Mouse (Mus musculus) erythroid progenitor cell, adult 5-6 weeks (primary cell): ENCODE measurements around the gene Ero1lb. TPM values are rescaled to one million over a fixed set of nuclear protein-coding genes. Genes with fewer than 3 reads are reported as not detected.

ENCODE experiments used
- ATAC-seq: replicated peaks from 2 replicates; pipeline ENCODE4 v1.8.0; 2016; ENCODE audit warnings: moderate number of reproducible peaks, mild to moderate bottlenecking, moderate TSS enrichment, inconsistent platforms; ENCODE audit not compliant: poor library complexity, low FRiP score, severe bottlenecking
- total RNA-seq, 2 experiments: library from RNA; stranded (forward) in 1 of 2; stranded (reverse) in 1 of 2; fragments of 150-400 nt in 1 of 2; fragments of 186-747, 209-891 nt in 1 of 2; gene quantifications; 2 replicates each; pipeline versions ENCODE4 v1.2.3 to v1.2.4; 2015 to 2017; ENCODE audit warnings: low replicate concordance in 2 of 2

Gene Ero1lb
- total RNA-seq (2015; ENCODE audit: low replicate concordance) (4.2 and 4.3 TPM in 2 replicates), total RNA-seq (2017; ENCODE audit: low replicate concordance) (1.5 and 2.1 TPM in 2 replicates)

DNA sequence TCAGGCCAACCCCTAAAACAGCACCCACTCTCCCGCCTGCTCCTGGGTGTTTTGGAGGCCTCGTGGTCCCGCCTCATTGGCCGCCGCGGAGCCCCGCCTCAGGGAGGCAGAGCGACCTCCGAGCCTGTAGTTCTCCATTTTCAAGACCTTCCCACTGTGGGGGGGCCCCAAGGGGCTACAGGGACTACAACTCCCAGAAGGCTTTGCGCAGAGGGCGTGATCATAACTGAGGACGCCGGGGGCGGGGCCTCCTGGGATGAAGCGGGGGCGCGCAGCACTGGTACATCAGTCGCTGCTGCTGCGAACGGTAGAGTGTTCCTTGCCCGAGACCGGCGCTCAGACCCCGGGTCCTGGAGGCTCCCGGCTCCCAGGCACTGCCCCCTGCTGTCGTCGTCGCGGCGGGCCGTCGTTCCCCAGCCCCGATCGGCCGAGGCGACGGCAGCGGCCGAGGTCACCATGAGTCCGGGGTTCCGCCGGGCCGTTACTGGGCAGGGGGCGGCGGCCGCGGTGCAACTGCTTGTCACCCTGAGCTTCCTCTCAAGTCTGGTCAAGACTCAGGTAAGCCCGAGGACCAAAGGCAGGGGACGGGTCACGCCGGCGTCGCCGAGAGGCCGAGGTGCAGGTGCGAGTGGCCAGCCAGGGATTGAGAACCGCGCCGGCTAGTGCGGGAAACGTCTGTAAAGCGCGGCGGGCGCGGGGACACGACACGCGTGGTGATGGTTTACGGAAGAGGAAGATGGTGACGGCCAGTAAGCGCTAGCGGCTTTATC is at the start of gene Ero1lb:
Ero1lb (plus strand) TSS at position 254 of the 770 bp plus-strand sequence.
- peak; percentile 92 for ATAC-seq

DNA sequence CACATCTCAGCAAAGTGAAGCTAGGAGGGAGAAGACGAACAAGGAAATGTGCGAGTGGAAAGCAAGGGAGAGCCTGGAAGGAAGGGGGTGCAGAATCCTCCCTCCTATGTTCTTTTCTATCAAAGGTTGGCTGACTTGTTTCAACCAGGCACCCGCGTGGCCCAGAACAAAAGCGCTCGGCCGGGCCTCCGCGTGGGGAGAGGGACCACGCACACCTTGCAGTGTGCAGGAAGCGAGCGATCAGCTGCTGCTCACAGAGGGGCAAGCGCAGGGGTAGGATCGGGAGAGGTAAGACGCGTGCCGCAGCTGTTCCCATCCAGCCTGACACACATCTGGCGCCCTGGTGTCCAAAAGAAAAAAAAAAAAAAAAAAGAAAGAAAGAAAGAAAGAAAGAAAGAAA is 46.3 kb upstream of the Ero1lb start:
- ATAC-seq: no peak

DNA sequence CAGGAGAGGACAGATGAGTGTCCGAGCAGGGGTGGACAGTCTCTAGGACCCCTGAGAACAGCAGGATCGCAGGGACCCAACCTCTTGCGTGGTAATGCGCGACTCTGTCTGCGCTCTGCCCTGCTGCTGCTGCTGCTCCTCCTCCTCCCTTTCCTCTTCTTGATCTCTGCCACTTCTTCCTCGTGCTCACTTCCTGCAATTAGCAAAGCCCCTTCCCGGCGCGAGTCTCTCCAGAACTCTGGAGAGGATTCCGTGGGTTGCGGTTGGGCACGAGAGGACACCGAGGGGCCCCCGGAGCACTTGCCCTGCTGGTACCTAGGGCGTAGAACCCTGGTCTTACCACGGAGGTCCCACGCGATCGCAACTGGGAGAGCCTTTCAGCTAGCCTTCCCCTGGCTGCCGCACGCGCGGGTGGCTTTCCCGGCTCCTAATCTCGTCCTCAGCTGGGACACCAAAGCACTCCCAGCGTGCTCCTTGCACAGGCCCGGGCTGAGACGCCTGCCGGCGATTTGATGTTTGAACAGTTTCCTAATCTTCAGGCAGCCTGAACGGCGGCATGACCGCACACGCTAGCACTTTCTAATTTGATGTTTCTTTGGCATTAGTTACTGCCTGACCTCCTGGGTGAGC is 45.6 kb upstream of the Ero1lb start, which contains the start of gene Edaradd:
Edaradd (minus strand) TSS at position 484 of the 630 bp plus-strand sequence.
- ATAC-seq: no peak

DNA sequence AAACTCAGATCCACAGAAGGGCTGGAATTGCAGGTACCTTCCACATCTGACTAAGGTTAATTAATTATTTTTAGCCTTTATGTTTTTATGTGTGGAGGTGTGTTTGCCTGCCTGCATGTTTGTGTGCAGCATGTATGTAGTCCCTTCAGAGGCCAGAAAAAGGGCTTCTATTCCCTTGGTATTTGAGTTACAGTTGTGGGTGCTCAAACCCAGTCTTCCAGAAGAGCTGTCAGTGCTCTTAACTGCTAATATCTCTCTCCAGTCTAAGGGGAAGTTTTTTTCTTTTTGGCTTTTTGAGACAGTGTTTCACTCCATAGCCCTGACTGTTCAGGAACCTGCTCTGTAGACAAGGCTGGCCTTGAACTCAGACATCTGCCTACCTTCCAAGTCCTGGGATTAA is 43.3 kb upstream of the Ero1lb start:
- ATAC-seq: no peak

DNA sequence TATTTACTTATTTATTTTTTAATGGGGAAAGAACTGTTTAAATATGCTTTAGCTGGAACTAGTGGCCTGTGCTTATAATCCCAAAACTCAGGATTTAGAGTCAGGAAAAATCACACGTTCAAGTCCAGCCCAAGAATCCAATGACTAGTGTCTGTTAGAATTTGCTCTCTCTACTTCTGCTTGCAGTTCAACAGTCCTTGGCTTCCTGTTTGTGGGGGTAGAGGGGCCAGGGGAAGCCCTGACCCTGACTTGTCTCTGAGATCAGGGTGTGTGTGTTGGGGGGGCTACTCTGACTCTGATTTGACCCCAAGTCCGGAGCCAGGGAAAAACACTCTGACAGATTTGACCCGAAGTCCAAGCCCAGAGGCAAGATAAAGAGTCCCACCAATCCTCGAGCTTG is 40.0 kb upstream of the Ero1lb start:
- ATAC-seq: no peak

- no peak for ATAC-seq
Measured at GRCm38 (mm10) chr13:12534628-12535027, 31.0 kb upstream of the Ero1lb start.

DNA sequence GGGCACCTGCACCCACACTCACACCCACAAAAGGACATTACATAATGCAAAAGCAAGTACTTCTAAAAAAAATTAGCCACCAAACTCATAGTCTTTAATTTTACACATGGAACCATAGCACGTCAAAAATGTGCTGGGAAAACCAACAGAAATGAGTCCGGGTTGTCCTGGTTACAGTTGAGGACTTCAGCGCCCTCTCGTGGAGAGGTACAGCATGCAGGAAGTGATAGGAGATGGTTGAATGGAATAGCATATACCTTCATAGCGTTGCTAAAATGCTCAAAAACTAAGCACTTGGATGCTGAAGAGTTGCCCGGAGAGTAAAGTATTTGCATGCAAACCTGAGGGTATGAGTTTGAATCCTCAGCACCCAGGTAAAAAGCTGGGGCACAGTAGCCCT is 27.7 kb upstream of the Ero1lb start:
- no peak for ATAC-seq

DNA sequence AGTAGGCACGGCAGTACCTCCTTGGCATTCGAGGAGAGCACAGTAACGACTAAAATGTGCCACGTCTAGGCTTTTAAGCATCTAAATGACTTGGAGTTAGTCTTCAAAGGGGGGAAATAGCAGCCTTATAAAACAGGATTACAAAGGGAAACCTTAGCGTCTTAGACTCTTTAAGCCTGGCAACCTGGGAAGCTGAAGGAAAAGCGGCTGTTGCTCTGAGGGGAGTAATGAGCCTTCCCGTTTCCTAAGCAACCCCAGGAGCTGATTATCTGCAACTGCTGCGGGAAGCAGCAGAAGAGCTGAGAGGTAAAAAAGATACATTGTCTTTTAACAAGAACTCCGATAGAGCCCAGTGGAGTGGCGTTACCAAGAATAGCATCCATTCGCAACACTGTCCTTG is 26.0 kb upstream of the Ero1lb start:
- no peak for ATAC-seq

DNA sequence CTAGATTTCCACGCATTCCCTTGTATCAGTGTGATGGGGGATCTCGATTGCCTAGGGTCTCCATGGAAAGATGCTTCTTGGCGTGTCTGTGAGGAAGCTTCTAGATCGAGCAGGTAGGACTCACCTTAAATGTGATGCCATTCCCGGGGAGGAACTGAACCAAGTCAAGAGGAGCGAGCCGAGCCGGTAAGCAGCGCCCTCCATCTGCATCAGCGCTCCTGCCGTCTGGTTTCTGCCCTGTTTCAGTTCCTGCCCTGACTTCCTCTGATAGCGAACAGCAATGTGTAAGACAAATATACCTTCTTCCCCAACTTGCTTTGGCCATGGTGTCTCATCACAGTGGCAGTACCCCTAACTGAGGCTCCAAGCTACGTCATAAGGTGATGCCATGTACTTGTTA is 25.6 kb upstream of the Ero1lb start:
- ATAC-seq: no peak

GRCm38 (mm10) chr13:12542006-12542981 is 23.4 kb upstream of the Ero1lb start:
- no peak for ATAC-seq

DNA sequence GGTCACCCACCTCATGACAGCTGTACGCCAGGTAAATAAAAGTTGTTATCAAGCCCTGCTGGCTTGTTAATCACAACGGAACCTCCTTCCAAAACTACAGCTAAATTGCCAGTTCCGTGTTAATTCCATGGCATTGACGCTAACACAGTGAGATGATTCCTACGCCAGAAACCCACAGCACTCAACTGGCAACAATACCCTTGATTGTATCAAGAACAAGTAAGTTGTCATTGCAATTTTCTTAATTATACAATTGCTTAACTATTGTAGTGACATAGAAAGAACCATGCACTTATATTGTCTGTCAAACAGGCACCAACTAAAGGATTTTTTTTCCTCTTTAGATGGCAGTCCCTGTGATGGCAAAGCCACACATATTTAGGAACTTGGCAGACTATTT is 22.4 kb upstream of the Ero1lb start:
- ATAC-seq: no peak

GRCm38 (mm10) chr13:12543880-12544568 is 21.6 kb upstream of the Ero1lb start:
- no peak for ATAC-seq

DNA sequence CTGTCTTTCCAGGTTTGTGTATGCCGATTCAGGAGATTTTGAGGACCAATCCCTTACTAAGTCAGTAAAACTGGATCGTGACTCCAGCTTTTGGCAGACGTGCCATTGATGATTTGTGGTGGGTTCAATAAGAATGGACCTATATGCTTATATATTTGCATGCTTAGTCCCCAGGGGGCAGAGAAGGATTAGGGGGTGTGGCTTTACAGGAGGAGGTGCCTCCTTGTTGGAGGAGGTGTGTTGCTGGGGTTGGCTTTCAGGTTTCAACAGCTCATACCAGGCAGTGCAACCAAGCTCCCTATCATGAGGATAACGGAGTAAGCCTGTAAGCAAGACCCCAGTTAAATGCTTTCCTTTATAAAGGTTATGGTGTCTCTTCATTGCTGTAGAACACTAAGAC is 11.5 kb upstream of the Ero1lb start:
- ATAC-seq: no peak

DNA sequence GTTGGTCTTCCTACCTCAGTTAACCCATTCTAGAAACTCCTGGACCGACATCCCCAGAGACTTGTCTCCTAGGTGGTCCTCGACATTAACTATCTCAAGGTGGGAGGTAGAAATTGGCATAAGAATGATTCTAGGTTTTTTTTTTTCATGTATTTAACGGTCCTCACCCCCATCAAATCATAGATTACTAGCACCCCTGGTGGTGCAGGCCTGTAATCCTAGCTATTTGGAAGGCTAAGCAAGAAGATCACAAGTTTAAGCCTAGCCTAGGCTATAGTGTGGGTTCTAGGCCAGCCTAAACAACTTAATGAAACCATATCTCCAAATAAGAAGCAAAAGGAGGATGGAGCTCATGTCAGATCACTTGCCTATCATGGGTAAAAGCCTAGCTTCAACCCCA is 6.6 kb upstream of the Ero1lb start:
- ATAC-seq: no peak

DNA sequence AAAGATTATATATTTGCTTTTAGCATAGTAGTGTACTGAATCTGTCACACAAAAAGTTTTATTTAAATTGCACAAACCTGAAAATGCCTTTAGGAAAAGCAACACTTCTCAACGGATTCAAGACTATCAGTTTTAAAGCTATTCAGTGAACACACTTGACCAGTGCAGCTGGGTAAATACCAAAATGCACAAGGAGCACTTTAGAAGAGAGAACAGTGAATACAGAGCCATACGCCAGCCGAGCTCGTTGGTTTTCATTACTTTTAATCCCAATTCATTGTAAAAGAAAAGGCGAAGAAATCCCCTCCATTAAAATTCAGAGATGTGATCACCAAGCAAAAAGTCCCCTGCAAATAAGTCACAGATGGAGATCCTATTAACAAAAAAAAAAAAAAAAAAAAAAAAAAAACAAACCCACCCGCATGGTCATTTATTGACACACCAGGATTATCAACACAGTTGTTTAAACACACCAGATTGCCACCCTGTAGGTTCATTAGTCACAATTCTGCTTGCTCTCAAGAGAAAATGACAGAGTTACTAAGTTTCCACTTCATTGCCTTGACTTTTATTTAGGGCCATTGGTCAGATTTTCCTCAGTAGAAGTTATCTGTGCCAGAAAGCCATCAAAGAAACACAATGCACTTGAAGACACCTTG is 6.1 kb upstream of the Ero1lb start:
- no peak for ATAC-seq

DNA sequence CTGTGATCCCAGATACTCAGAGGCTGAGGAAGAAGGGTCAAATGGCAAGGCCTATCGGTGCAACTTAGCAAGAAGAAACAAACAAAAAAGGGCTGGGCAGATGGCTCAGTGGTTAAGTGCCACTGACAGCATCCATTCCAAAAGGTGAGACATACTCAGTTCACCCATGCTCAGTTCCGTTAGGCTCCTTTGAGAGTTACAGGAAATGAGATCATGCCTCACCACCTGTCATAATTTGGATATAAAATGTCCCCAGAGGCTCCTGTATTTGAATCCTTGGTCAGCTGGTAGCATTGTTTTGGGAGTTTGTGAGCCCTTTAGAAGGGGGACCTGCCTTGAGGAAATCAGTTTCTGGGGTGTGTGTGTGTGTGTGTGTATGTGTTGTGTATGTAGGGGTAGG is 3.9 kb upstream of the Ero1lb start:
- no peak for ATAC-seq

DNA sequence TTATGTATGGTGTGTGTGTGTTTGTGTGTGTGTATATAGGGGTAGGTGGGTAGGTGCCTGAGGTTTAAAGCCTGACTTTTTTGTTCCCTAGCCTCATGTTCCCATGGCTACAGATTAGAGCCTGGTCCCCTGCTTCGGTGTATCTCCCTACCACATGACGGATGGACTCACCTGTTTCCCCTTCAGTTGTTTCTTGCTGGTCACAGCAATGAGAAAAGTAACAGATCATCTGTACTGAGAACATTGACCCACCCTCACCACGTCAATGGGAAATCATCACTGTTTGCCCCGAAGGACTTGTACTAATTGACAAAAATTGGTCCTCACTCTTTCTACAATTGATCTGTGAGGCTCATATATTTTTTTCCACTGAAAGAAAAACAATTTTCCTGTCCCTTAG is 3.4 kb upstream of the Ero1lb start:
- ATAC-seq: no peak

DNA sequence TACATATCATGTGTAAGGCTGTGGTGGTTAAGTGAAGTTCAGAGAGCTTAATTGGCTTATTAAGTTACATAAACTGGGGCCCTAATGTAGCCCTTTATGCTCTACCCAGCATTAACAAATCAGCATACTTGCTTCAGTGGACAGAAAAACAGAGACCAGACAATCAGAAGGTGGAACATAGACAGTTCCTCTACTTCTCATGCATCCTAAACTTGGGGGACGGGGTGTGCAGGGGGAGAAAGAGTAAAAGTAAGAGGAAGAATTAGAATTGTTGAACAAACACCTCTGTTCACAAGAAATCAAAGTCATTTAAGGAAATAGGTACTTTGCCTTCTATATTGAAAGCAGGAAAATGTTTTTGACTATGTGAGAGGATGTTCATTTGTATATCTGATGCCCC is 2.3 kb downstream of the Ero1lb start:
- no peak for ATAC-seq
